Comparison of ENCODE assay signal across 8 mouse cellular contexts in genomic region chr7:30729396-30730063, GRCm38 (mm10). TPM values are rescaled to one million over a fixed set of nuclear protein-coding genes. Genes with fewer than 3 reads are reported as not detected.
A peak's percentile ranks its signal among the peaks of the same experiment; 100 is the strongest.
DNase-seq lines count a peak whose midpoint lies in the region; ATAC-seq lines count a peak whose summit lies in the region.

Tmem147 (minus strand) TSS chr7:30729540.

- peak; percentile 97 for DNase-seq in NIH3T3 (ENCODE audit: low read depth)
- DNase-seq in cerebellum, postnatal 10 days: peak; percentile 99
- DNase-seq in frontal cortex, postnatal 10 days (ENCODE audit: low spot score in 2 of 2): peak; percentile 92 to 95
- DNase-seq in layer of hippocampus, postnatal 14 days (ENCODE audit: low spot score in 2 of 2): peak; percentile 96 to 97
- peak; percentile 95 for DNase-seq in lung, postnatal 14 days
- peak; percentile 83 for DNase-seq in retina, adult 2 months (ENCODE audit: low read depth, low spot score)
- DNase-seq in thymus, postnatal 36 days: peak; percentile 94 to 95

- peaks cover 45% of the 10 kb centered on the region for H3K36me3 ChIP-seq in hindbrain, embryonic 12.5 days

- peak within 1 kb of the TSS; percentile 83 for H3K9ac ChIP-seq in hindbrain, embryonic 12.5 days

- peak within 1 kb of the TSS; percentile 63 for H3K4me3 ChIP-seq in hindbrain, embryonic 12.5 days

- H3K27ac ChIP-seq in hindbrain, embryonic 12.5 days: peak within 1 kb of the TSS; percentile 94

- peaks cover 28% of the 10 kb centered on the region for H3K4me1 ChIP-seq in hindbrain, embryonic 12.5 days

- no peaks in the 10 kb centered on the region for H3K9me3 ChIP-seq in hindbrain, embryonic 12.5 days (replicated peaks)

- H3K27me3 ChIP-seq in hindbrain, embryonic 12.5 days: no peaks in the 10 kb centered on the region

- H3K4me2 ChIP-seq in hindbrain, embryonic 12.5 days (replicated peaks): peak within 1 kb of the TSS; percentile 71

- WGBS in hindbrain, embryonic 12.5 days: under 1% methylated on average over 60 of the region's 60 CpGs

- peak; percentile 97 for ATAC-seq in hindbrain, embryonic 12.5 days (ENCODE audit: low FRiP score)

RNA-seq across cellular contexts. Expression of gene Tmem147, which starts in this region (rescaled TPM):
- polyA plus RNA-seq in hindbrain, embryonic 12.5 days (2016; fragmentation: Nextera tagmentation; extraction: Ambion mirVana): 147 and 164 TPM in 2 replicates
- total RNA-seq in layer of hippocampus, postnatal 14 days (2021): 100 to 1,000 TPM; 127 to 143 TPM

Comparison
In these comparisons a context has a peak if more than half of its experiments do, and no peak if none do; other contexts are left out.
1. Peak in every context shown above with its lines: DNase-seq, ATAC-seq, H3K4me3 ChIP-seq and H3K27ac ChIP-seq.